Mouse (Mus musculus) monocyte, adult 2 months (primary cell): ENCODE data around the gene Shisal2b.

Source experiments
- DNase-seq, 2 experiments: peaks; one replicate each; pipeline ENCODE4 v3.0.0; 2022; ENCODE audit warnings: low spot score in 2 of 2, low read depth in 1 of 2

The Shisal2b gene

GRCm38 (mm10) chr13:104816635-104817571 is 46.8 kb downstream of the Shisal2b start, which contains the start of gene Cwc27:
TSS of gene Cwc27 (minus strand) at chr13:104817142.
- DNase-seq: peak; percentile 57 to 83

- no peak for DNase-seq
These were observed 47.4 kb downstream of the Shisal2b start for GRCm38 (mm10) chr13:104816270-104816634.

- DNase-seq: no peak
These were observed 58.0 kb downstream of the Shisal2b start for GRCm38 (mm10) chr13:104805681-104806080.

- DNase-seq: no peak
These were observed 64.0 kb downstream of the Shisal2b start for GRCm38 (mm10) chr13:104799566-104800182.

DNA sequence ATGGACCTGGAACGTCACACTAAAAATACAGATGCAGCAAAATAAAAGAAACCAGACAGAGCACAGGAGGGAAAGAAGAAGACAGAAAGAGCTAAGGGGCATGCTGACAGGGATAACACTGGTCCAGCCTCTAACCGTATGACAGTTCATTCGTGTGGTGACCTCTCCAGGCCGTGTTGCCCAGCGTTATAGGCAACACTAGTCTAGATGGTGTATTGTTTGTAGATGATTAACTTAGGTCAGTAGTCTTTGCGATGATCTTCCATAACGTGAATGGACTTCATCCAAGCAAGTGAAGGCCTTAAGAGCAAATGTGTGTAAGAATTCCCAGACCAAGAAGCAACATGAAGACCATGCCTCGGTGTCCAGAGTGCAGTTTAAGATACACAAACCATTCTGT is 64.6 kb downstream of the Shisal2b start:
- DNase-seq: no peak
